Mouse (Mus musculus): Measurements from ENCODE around the gene Bdp1. TPM values are rescaled to one million over a fixed set of nuclear protein-coding genes. Genes with fewer than 3 reads are reported as not detected.

Bdp1 gene
- total RNA-seq (2014; fragmentation: Nextera tagmentation) (84.4 and 103 TPM in 2 replicates), total RNA-seq (2017) (51.3 and 59.3 TPM in 2 replicates), polyA plus RNA-seq (2012) (6.2 and 6.6 TPM in 2 replicates)

DNA sequence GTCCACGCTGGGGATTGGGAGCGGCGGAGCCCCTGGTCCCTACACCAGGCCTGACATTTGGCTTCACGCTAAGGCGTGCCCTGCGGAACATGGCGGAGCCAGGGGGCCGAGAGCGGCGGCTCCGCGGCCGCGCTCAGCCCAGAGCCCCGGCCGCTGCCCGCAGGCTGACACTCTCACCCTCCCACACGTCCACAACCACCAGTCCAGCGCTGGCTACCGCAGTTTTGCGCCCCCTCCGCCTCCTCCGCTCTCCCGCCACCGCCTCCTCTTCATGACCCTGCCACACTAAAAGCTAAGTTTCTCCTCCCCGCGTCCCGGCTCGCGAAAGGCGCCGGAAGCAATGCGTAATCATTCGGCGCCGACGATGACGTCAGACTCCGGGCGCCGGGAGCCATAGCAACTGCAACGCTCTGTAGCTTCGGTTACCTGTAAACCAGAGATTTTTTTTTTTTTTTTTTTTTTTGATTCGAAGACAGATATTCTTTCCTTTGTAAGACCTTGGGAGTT is at the start of gene Bdp1:
TSS of gene Bdp1 (minus strand) at position 323 of the 507 bp plus-strand sequence.
- H3K4me3 ChIP-seq (ENCODE audit: low read depth, low read length), result peak within 1 kb of the TSS; percentile 90
- peak; percentile 47 for ATAC-seq (ENCODE audit: extremely low read depth, insufficient number of reproducible peaks, low FRiP score, poor library complexity, severe bottlenecking)
- TF ChIP-seq GATA2 (IDR thresholded peaks at IDR 0.05; ENCODE audit: borderline replicate concordance, low read depth, low read length), result no peak
- no peak for TF ChIP-seq POLR2AphosphoS5 (IDR thresholded peaks at IDR 0.05; ENCODE audit: insufficient replicate concordance, low read depth, low read length)
- TF ChIP-seq TAL1 (conservative IDR thresholded peaks at IDR 0.05; ENCODE audit: low read depth, low read length), result no peak
- TF ChIP-seq GATA1 (IDR thresholded peaks at IDR 0.05; ENCODE audit: borderline replicate concordance, low read length), result no peak
- no peak for TF ChIP-seq CTCF (IDR thresholded peaks at IDR 0.05; ENCODE audit: low read depth, low read length)
- peaks cover 47% of the 10 kb centered on the region for H3K4me1 ChIP-seq (ENCODE audit: insufficient read depth, low read depth, low read length)
- DNase-seq (ENCODE audit: low spot score), result peak; percentile 76
- no peaks in the 10 kb centered on the region for H3K27me3 ChIP-seq (ENCODE audit: insufficient read depth, low read length)
- H3K36me3 ChIP-seq (replicated peaks), result peaks cover 15% of the 10 kb centered on the region
- H3K9me3 ChIP-seq (replicated peaks), result no peaks in the 10 kb centered on the region

DNA sequence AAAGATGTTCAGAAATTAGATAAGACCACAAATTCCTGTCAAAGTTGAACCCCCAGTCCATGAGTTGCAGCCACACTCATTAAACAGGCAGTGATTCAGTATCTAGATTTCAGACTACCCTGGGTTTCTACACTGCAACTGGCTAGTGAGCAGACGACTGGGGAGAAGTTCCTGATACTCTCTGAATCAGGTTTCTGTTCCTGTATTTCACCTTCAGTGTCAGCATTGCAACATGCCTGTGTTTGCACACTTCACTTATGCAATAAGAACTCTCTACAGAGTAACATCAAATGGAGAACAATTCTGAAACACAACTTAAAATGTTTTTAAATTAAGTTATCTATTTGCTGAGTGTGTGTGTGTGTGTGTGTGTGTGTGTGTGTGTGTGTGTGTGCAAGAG is 48.8 kb upstream of the Bdp1 start:
- TF ChIP-seq TAL1 (conservative IDR thresholded peaks at IDR 0.05; ENCODE audit: low read depth, low read length) (no peak), GATA2 (IDR thresholded peaks at IDR 0.05; ENCODE audit: borderline replicate concordance, low read depth, low read length) (no peak), CTCF (IDR thresholded peaks at IDR 0.05; ENCODE audit: low read depth, low read length) (no peak), GATA1 (IDR thresholded peaks at IDR 0.05; ENCODE audit: borderline replicate concordance, low read length) (no peak), POLR2AphosphoS5 (IDR thresholded peaks at IDR 0.05; ENCODE audit: insufficient replicate concordance, low read depth, low read length) (no peak)
- no peak for DNase-seq (ENCODE audit: low spot score)
- Histone ChIP-seq H3K4me1 (ENCODE audit: insufficient read depth, low read depth, low read length) (no peaks in the 10 kb centered on the region), H3K36me3 (replicated peaks) (no peaks in the 10 kb centered on the region), H3K27me3 (ENCODE audit: insufficient read depth, low read length) (peaks cover 4% of the 10 kb centered on the region; the same call in 1 of the 2 replicates), H3K9me3 (replicated peaks) (no peaks in the 10 kb centered on the region), H3K4me3 (ENCODE audit: low read depth, low read length) (no peak overlapping the region)
- no peak for ATAC-seq (ENCODE audit: extremely low read depth, insufficient number of reproducible peaks, low FRiP score, poor library complexity, severe bottlenecking)

DNA sequence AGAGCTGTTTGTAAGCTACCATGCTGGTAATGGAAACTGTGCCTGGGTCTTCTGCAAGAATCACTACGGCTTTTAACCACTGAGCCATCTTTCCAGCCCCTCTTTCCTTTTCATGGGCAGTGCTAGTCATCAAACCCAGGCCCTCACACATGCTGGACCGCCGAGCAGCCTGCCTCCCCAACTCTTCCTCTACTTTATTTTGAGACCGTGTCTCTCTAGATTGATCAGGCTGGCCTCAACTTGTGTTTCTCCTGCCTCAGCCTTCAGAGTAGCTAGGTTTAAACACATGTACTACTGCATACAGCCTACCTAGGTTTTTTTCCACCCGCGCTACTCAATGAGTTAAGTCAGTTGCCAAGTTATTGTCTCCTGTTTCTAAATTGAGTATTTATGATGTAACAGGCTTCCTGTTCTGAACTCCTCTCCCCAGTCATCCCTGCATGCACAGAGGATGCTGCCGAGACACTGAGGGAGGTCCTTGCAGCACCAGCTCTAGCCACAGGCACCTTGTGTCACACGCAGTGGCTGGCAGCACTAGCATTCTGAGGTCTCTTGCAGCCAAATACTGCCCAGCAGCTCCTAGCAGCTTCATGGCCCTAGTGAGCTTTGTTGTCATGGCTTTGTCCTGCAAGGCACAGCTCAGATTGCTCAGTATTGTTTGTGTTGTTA is 37.9 kb upstream of the Bdp1 start:
- ATAC-seq (ENCODE audit: extremely low read depth, insufficient number of reproducible peaks, low FRiP score, poor library complexity, severe bottlenecking), result no peak; the same call in 1 of the 2 replicates

DNA sequence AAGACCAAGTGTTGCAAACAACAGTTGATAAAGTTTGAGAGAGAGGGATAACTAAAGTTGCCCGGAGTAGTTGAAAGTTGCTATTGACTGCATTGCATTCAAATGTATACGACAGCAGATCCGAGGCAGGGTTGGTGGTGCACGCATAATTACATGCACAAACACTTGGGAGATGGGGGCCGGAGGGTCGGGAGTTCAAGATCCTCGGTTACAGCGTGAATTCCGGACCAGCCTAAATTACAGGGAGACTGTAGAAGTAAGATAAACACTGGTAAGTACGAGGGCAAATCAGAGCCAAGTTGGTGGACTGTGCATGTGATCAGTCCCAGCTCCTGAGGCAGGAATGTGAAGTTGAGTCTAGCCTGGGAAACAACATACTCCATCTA is 21.4 kb upstream of the Bdp1 start:
- ATAC-seq (ENCODE audit: extremely low read depth, insufficient number of reproducible peaks, low FRiP score, poor library complexity, severe bottlenecking) (no peak), DNase-seq (ENCODE audit: low spot score) (no peak)
- Histone ChIP-seq H3K9me3 (replicated peaks) (no peaks in the 10 kb centered on the region), H3K36me3 (replicated peaks) (peaks cover 35% of the 10 kb centered on the region), H3K4me1 (ENCODE audit: insufficient read depth, low read depth, low read length) (peaks cover 20% of the 10 kb centered on the region), H3K4me3 (ENCODE audit: low read depth, low read length) (peak overlapping the region; percentile 100), H3K27me3 (ENCODE audit: insufficient read depth, low read length) (no peaks in the 10 kb centered on the region)
- no peak for TF ChIP-seq GATA1 (IDR thresholded peaks at IDR 0.05; ENCODE audit: borderline replicate concordance, low read length)
- no peak for TF ChIP-seq POLR2AphosphoS5 (IDR thresholded peaks at IDR 0.05; ENCODE audit: insufficient replicate concordance, low read depth, low read length)
- no peak for TF ChIP-seq GATA2 (IDR thresholded peaks at IDR 0.05; ENCODE audit: borderline replicate concordance, low read depth, low read length)
- TF ChIP-seq TAL1 (conservative IDR thresholded peaks at IDR 0.05; ENCODE audit: low read depth, low read length), result no peak
- TF ChIP-seq CTCF (IDR thresholded peaks at IDR 0.05; ENCODE audit: low read depth, low read length), result no peak

More for the DNA sequence above, 37.9 kb upstream of the Bdp1 start:
- TF ChIP-seq GATA2 (IDR thresholded peaks at IDR 0.05; ENCODE audit: borderline replicate concordance, low read depth, low read length), result no peak
- no peak for TF ChIP-seq CTCF (IDR thresholded peaks at IDR 0.05; ENCODE audit: low read depth, low read length)
- no peak for TF ChIP-seq TAL1 (conservative IDR thresholded peaks at IDR 0.05; ENCODE audit: low read depth, low read length)
- Histone ChIP-seq H3K9me3 (replicated peaks) (no peaks in the 10 kb centered on the region), H3K36me3 (replicated peaks) (peaks cover 27% of the 10 kb centered on the region), H3K4me3 (ENCODE audit: low read depth, low read length) (no peak overlapping the region), H3K27me3 (ENCODE audit: insufficient read depth, low read length) (peaks cover 2% of the 10 kb centered on the region), H3K4me1 (ENCODE audit: insufficient read depth, low read depth, low read length) (no peaks in the 10 kb centered on the region)
- DNase-seq (ENCODE audit: low spot score), result no peak

DNA sequence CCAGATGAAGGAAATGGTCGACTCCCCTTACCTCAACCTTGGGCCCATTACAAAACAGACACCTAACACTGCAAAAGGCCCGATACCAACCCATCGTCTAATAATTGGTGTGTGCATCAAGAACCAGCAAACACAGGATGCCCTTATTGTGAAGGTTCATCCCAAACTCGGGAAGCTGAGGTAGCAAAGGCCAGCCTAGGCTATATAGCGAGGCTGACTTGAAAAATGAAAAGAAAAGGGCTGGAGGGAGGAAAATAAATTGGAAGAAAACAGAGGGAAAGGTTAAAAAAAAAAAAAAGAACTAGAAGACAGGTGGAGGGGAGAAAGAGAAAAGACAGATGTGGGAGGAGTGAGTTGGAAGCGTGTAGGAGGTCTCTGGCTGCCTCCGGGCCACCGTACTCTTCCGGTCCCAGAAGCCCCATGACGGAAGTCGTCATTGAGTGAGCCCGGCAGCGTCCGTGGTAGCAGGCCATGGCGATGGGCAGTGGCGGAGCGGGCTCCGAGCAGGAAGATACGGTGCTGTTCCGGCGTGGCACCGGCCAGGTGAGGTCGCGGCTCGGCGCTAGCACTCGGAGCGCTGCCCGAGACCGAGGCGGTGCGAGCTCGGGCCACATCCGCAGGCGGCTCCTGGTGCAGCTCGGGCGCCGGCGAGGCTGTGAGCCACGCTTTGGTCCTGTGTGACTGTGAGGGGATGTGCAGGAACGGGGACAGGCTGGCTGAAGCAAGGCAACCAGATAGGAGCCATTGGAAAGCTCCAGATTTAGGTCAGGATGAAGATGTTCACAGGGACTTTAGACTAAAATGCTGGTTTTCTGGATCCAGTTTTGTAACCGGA is 20.8 kb upstream of the Bdp1 start, which contains the start of gene Smn1:
TSS of gene Smn1 (plus strand) at position 430 of the 835 bp plus-strand sequence.
- DNase-seq (ENCODE audit: low spot score) (peak; percentile 71), ATAC-seq (ENCODE audit: extremely low read depth, insufficient number of reproducible peaks, low FRiP score, poor library complexity, severe bottlenecking) (peak; percentile 97)
- Histone ChIP-seq H3K4me1 (ENCODE audit: insufficient read depth, low read depth, low read length) (peaks cover 20% of the 10 kb centered on the region), H3K4me3 (ENCODE audit: low read depth, low read length) (peak within 1 kb of the TSS; percentile 100), H3K9me3 (replicated peaks) (no peaks in the 10 kb centered on the region), H3K36me3 (replicated peaks) (peaks cover 32% of the 10 kb centered on the region), H3K27me3 (ENCODE audit: insufficient read depth, low read length) (no peaks in the 10 kb centered on the region)
- no peak for TF ChIP-seq TAL1 (conservative IDR thresholded peaks at IDR 0.05; ENCODE audit: low read depth, low read length)
- TF ChIP-seq GATA1 (IDR thresholded peaks at IDR 0.05; ENCODE audit: borderline replicate concordance, low read length), result no peak
- no peak for TF ChIP-seq GATA2 (IDR thresholded peaks at IDR 0.05; ENCODE audit: borderline replicate concordance, low read depth, low read length)
- no peak for TF ChIP-seq POLR2AphosphoS5 (IDR thresholded peaks at IDR 0.05; ENCODE audit: insufficient replicate concordance, low read depth, low read length)

DNA sequence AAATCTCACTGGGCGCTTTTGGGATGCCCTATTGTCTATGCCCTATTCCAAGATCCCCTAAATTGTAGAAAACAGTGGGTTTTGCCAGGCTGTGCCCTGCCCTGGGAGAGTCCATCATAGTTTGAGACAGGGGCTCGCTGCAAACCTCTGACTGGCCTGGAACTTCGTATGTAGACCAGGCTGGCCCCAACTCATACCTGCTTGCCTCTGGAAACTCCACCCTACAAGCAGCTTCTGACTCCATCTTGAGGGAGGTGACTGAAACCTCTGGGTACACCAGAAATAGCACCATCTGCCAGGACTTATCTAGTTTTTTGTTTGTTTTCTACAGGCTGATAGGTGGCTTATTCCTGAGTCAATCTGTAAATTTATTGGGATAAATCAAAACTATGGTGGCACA is 20.1 kb upstream of the Bdp1 start:
- Histone ChIP-seq H3K4me3 (ENCODE audit: low read depth, low read length) (peak overlapping the region; percentile 100), H3K4me1 (ENCODE audit: insufficient read depth, low read depth, low read length) (peaks cover 20% of the 10 kb centered on the region), H3K36me3 (replicated peaks) (peaks cover 26% of the 10 kb centered on the region), H3K9me3 (replicated peaks) (no peaks in the 10 kb centered on the region), H3K27me3 (ENCODE audit: insufficient read depth, low read length) (no peaks in the 10 kb centered on the region)
- TF ChIP-seq TAL1 (conservative IDR thresholded peaks at IDR 0.05; ENCODE audit: low read depth, low read length) (no peak), POLR2AphosphoS5 (IDR thresholded peaks at IDR 0.05; ENCODE audit: insufficient replicate concordance, low read depth, low read length) (no peak)
- ATAC-seq (ENCODE audit: extremely low read depth, insufficient number of reproducible peaks, low FRiP score, poor library complexity, severe bottlenecking), result no peak
- DNase-seq (ENCODE audit: low spot score), result no peak

Data from G1E (cell line).